Mouse (Mus musculus) heart, embryonic 12.5 days (tissue): ENCODE measurements at regions not wholly inside any gene's neighbourhood (a gene's known extent, or its start where the extent isn't known, plus 50 kb on each side); places are given as distances from the start of the nearest gene placed in this dataset.

Experiments used
- ATAC-seq: fragments of 200-750 bp; cut with Nextera tagmentation; 2 replicates; pipeline ENCODE4 v1.8.0; 2017; ENCODE audit warnings: moderate TSS enrichment, moderate library complexity; ENCODE audit not compliant: insufficient number of reproducible peaks, low FRiP score
- H3K27ac ChIP-seq: fragments of 300-500 bp; sonication (generic); 2 replicates; pipeline ENCODE4 v1.5.1; 2016; ENCODE audit warnings: mild to moderate bottlenecking, moderate library complexity; ENCODE audit not compliant: poor library complexity, severe bottlenecking
- H3K27me3 ChIP-seq: fragments of 300-500 bp; sonication (generic); replicated peaks from 2 replicates; pipeline ENCODE4 v1.6.1; 2016; ENCODE audit warnings: mild to moderate bottlenecking, moderate library complexity
- H3K36me3 ChIP-seq: fragments of 300-500 bp; sonication (generic); 2 replicates; pipeline ENCODE4 v1.6.1; 2016; ENCODE audit warnings: mild to moderate bottlenecking, moderate library complexity
- H3K4me1 ChIP-seq: fragments of 300-500 bp; sonication (generic); replicated peaks from 2 replicates; pipeline ENCODE4 v1.6.1; 2016; ENCODE audit warnings: mild to moderate bottlenecking
- H3K4me2 ChIP-seq: fragments of 300-500 bp; sonication (generic); 2 replicates; pipeline ENCODE4 v1.6.1; 2016; ENCODE audit warnings: mild to moderate bottlenecking, moderate library complexity
- H3K4me3 ChIP-seq: fragments of 300-500 bp; sonication (generic); 2 replicates; pipeline ENCODE4 v1.5.1; 2016; ENCODE audit warnings: mild to moderate bottlenecking
- H3K9ac ChIP-seq: fragments of 300-500 bp; sonication (generic); 2 replicates; pipeline ENCODE4 v1.6.1; 2016; ENCODE audit warnings: mild to moderate bottlenecking, moderate library complexity
- H3K9me3 ChIP-seq: fragments of 300-500 bp; sonication (generic); replicated peaks from 2 replicates; pipeline ENCODE4 v1.6.1; 2016; ENCODE audit warnings: mild to moderate bottlenecking, moderate library complexity
- WGBS: fragments of 180-500 bp; shearing (Covaris S2); methylation state at CpG from one replicate; pipeline ENCODE4 v1.1.7; 2016; 5-methylcytosine and 5-hydroxymethylcytosine counted together

GRCm38 (mm10) chr8:92209081-92209480 is 148.3 kb upstream of the Irx5 start:
- WGBS, result 51% methylated on average over 5 of the region's 5 CpGs
- H3K9me3 ChIP-seq, result no peaks in the 10 kb centered on the region
- H3K4me2 ChIP-seq, result no peak overlapping the region
- no peaks in the 10 kb centered on the region for H3K36me3 ChIP-seq
- no peak for ATAC-seq
- no peak overlapping the region for H3K27ac ChIP-seq
- no peak overlapping the region for H3K9ac ChIP-seq
- peaks cover 3% of the 10 kb centered on the region; the same call in 1 of the 2 replicates for H3K4me1 ChIP-seq
- H3K27me3 ChIP-seq, result peaks cover 12% of the 10 kb centered on the region; the same call in 1 of the 2 replicates
- no peak overlapping the region for H3K4me3 ChIP-seq

- Histone ChIP-seq H3K27me3 (no peaks in the 10 kb centered on the region; the same call in 1 of the 2 replicates), H3K9ac (no peak overlapping the region), H3K4me2 (no peak overlapping the region), H3K27ac (no peak overlapping the region), H3K9me3 (no peaks in the 10 kb centered on the region), H3K36me3 (no peaks in the 10 kb centered on the region), H3K4me1 (no peaks in the 10 kb centered on the region), H3K4me3 (no peak overlapping the region)
- ATAC-seq, result no peak
- WGBS, result 90% methylated on average over 8 of the region's 8 CpGs
These were observed 161.8 kb upstream of the Irx5 start for GRCm38 (mm10) chr8:92195635-92196034.

- Histone ChIP-seq H3K36me3 (no peaks in the 10 kb centered on the region), H3K4me1 (no peaks in the 10 kb centered on the region), H3K4me3 (no peak overlapping the region), H3K9ac (no peak overlapping the region), H3K9me3 (no peaks in the 10 kb centered on the region), H3K4me2 (no peak overlapping the region), H3K27me3 (no peaks in the 10 kb centered on the region; the same call in 1 of the 2 replicates), H3K27ac (no peak overlapping the region)
- no peak for ATAC-seq
- 77% methylated on average over 14 of the region's 14 CpGs for WGBS
These were observed 163.4 kb upstream of the Irx5 start for GRCm38 (mm10) chr8:92194065-92194464.

- H3K27me3 ChIP-seq, result no peaks in the 10 kb centered on the region; the same call in 1 of the 2 replicates
- no peaks in the 10 kb centered on the region for H3K36me3 ChIP-seq
- no peak overlapping the region for H3K4me2 ChIP-seq
- no peak overlapping the region for H3K4me3 ChIP-seq
- H3K9me3 ChIP-seq, result peaks cover 7% of the 10 kb centered on the region; the same call in 1 of the 2 replicates
- H3K27ac ChIP-seq, result no peak overlapping the region
- no peak overlapping the region for H3K9ac ChIP-seq
- WGBS, result 77% methylated on average over 16 of the region's 16 CpGs
- H3K4me1 ChIP-seq, result no peaks in the 10 kb centered on the region
- ATAC-seq, result no peak
These were observed 167.0 kb upstream of the Irx5 start for GRCm38 (mm10) chr8:92190261-92191025.

- Histone ChIP-seq H3K4me3 (no peak overlapping the region), H3K4me1 (peaks cover 11% of the 10 kb centered on the region), H3K36me3 (no peaks in the 10 kb centered on the region), H3K27me3 (no peaks in the 10 kb centered on the region; the same call in 1 of the 2 replicates), H3K9me3 (peaks cover 7% of the 10 kb centered on the region; the same call in 1 of the 2 replicates), H3K9ac (no peak overlapping the region), H3K4me2 (no peak overlapping the region), H3K27ac (no peak overlapping the region)
- 4% methylated on average over 1 of the region's 1 CpGs for WGBS
- no peak for ATAC-seq
These were observed 174.1 kb upstream of the Irx5 start for GRCm38 (mm10) chr8:92183331-92183730.

- no peak overlapping the region for H3K4me2 ChIP-seq
- ATAC-seq, result no peak
- no peaks in the 10 kb centered on the region; the same call in 1 of the 2 replicates for H3K27me3 ChIP-seq
- no peaks in the 10 kb centered on the region for H3K9me3 ChIP-seq
- no peak overlapping the region for H3K9ac ChIP-seq
- WGBS, result 84% methylated on average over 4 of the region's 4 CpGs
- H3K27ac ChIP-seq, result no peak overlapping the region
- no peak overlapping the region for H3K4me3 ChIP-seq
- H3K36me3 ChIP-seq, result no peaks in the 10 kb centered on the region
- H3K4me1 ChIP-seq, result peaks cover 11% of the 10 kb centered on the region
These were observed 176.8 kb upstream of the Irx5 start for GRCm38 (mm10) chr8:92180651-92181050.

GRCm38 (mm10) chr8:92179327-92179726 is 178.1 kb upstream of the Irx5 start:
- whole genome bisulfite sequencing, result 73% methylated on average over 2 of the region's 2 CpGs
- Histone ChIP-seq H3K9ac (no peak overlapping the region), H3K4me2 (no peak overlapping the region), H3K4me3 (no peak overlapping the region), H3K27ac (no peak overlapping the region), H3K36me3 (no peaks in the 10 kb centered on the region), H3K27me3 (no peaks in the 10 kb centered on the region; the same call in 1 of the 2 replicates), H3K9me3 (no peaks in the 10 kb centered on the region), H3K4me1 (peaks cover 11% of the 10 kb centered on the region)
- no peak for ATAC-seq

GRCm38 (mm10) chr8:92176101-92176500 is 181.3 kb upstream of the Irx5 start:
- no peaks in the 10 kb centered on the region for H3K36me3 ChIP-seq
- H3K9ac ChIP-seq, result no peak overlapping the region
- no peaks in the 10 kb centered on the region for H3K9me3 ChIP-seq
- H3K27me3 ChIP-seq, result no peaks in the 10 kb centered on the region; the same call in 1 of the 2 replicates
- no peaks in the 10 kb centered on the region for H3K4me1 ChIP-seq
- no peak overlapping the region for H3K27ac ChIP-seq
- H3K4me2 ChIP-seq, result no peak overlapping the region
- no peak for ATAC-seq
- H3K4me3 ChIP-seq, result no peak overlapping the region
- 55% methylated on average over 5 of the region's 5 CpGs for WGBS

GRCm38 (mm10) chr8:92174106-92174505 is 183.3 kb upstream of the Irx5 start:
- H3K9ac ChIP-seq, result no peak overlapping the region
- no peak overlapping the region for H3K27ac ChIP-seq
- no peaks in the 10 kb centered on the region for H3K36me3 ChIP-seq
- H3K4me1 ChIP-seq, result no peaks in the 10 kb centered on the region
- no peak for ATAC-seq
- no peak overlapping the region for H3K4me3 ChIP-seq
- no peaks in the 10 kb centered on the region for H3K9me3 ChIP-seq
- no peaks in the 10 kb centered on the region for H3K27me3 ChIP-seq
- WGBS, result 59% methylated on average over 2 of the region's 2 CpGs
- H3K4me2 ChIP-seq, result no peak overlapping the region

- Histone ChIP-seq H3K9ac (no peak overlapping the region), H3K27me3 (no peaks in the 10 kb centered on the region), H3K27ac (no peak overlapping the region), H3K9me3 (no peaks in the 10 kb centered on the region), H3K4me3 (no peak overlapping the region), H3K36me3 (no peaks in the 10 kb centered on the region), H3K4me1 (0 out of 2 replicates have a peak, but pooled peaks cover 2% of the 10 kb centered on the region), H3K4me2 (no peak overlapping the region)
- no peak for ATAC-seq
- 59% methylated on average over 2 of the region's 2 CpGs for WGBS
These were observed 185.8 kb upstream of the Irx5 start for GRCm38 (mm10) chr8:92171578-92171977.

GRCm38 (mm10) chr8:92167340-92167783 is 190.1 kb upstream of the Irx5 start:
- no peaks in the 10 kb centered on the region for H3K27me3 ChIP-seq
- H3K9ac ChIP-seq, result no peak overlapping the region
- H3K36me3 ChIP-seq, result no peaks in the 10 kb centered on the region
- H3K4me3 ChIP-seq, result no peak overlapping the region
- H3K27ac ChIP-seq, result no peak overlapping the region
- WGBS, result 55% methylated on average over 4 of the region's 4 CpGs
- H3K4me1 ChIP-seq, result 0 out of 2 replicates have a peak, but pooled peaks cover 4% of the 10 kb centered on the region
- H3K9me3 ChIP-seq, result 0 out of 2 replicates have a peak, but pooled peaks cover 3% of the 10 kb centered on the region
- no peak for ATAC-seq
- H3K4me2 ChIP-seq, result no peak overlapping the region
